Mouse (Mus musculus): Measurements from ENCODE around the gene Dctpp1. TPM values are rescaled to one million over a fixed set of nuclear protein-coding genes. Genes with fewer than 3 reads are reported as not detected.

The Dctpp1 gene
- total and polyA plus RNA-seq, 3 experiments, result 238 to 290 TPM; not detected in 1

GRCm38 (mm10) chr7:127211014-127211745, 49.3 kb downstream of the Dctpp1 start:
- Histone ChIP-seq H3K27ac (ENCODE audit: control insufficient read depth, low read depth, low read length) (no peak overlapping the region), H3K4me1 (ENCODE audit: control insufficient read depth in 1 of 2, insufficient read depth in 2 of 2, low read length in 2 of 2) (peaks cover 0 to 22% of the 10 kb centered on the region in 2 experiments; a peak in 2 of 4 replicates)
- DNase-seq (ENCODE audit: low read depth, low spot score), result no peak

DNA sequence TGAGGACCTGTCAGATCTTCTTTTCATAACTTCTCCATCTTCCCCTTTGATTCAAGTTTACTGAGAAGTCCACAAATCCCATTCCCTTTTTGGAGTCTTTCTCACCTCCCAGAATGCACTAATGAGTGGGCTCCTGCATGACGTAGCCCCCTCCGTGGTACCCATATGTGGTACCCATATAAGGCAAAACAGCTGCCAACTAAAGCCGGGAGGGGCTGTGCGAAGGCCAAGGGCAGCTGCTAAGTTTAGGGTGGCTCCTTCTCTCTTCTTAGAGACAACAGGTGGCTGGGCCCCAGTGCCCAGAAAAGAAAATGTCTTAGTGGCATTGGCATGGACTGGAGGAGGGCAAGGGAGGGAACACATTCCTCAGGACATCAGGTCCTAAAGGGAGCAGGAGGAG, 50.2 kb downstream of the Dctpp1 start:
- peaks cover 26% of the 10 kb centered on the region for H3K79me2 ChIP-seq (ENCODE audit: control insufficient read depth, insufficient read depth, low read length, poor library complexity)
- H3K9me3 ChIP-seq (replicated peaks; ENCODE audit: insufficient read depth, low read length), result no peaks in the 10 kb centered on the region
- peak overlapping the region; percentile 84; the same call in 1 of the 2 replicates for H3K27ac ChIP-seq (ENCODE audit: control insufficient read depth, low read depth, low read length)
- no peak overlapping the region for H3K4me3 ChIP-seq (ENCODE audit: control insufficient read depth in 1 of 2, insufficient read depth in 1 of 2, low read depth in 2 of 2, low read length in 2 of 2)
- no peak for TF ChIP-seq POLR2AphosphoS5 (IDR thresholded peaks at IDR 0.05; ENCODE audit: borderline replicate concordance, low read depth, low read length)
- TF ChIP-seq POLR2AphosphoS2 (IDR thresholded peaks at IDR 0.05; ENCODE audit: low read length), result no peak
- no peak for TF ChIP-seq CTCF (IDR thresholded peaks at IDR 0.05 in 2 of 3, conservative IDR thresholded peaks at IDR 0.05 in 1 of 3; ENCODE audit: control insufficient read depth in 1 of 3, insufficient read depth in 1 of 3, low read depth in 2 of 3, low read length in 3 of 3, poor library complexity in 1 of 3, severe bottlenecking in 1 of 3)
- TF ChIP-seq E2F4 (IDR thresholded peaks at IDR 0.05; ENCODE audit: borderline replicate concordance, low read depth, low read length), result no peak
- TF ChIP-seq TBP (IDR thresholded peaks at IDR 0.05; ENCODE audit: low read depth, low read length), result no peak
- no peak for TF ChIP-seq NELFE (IDR thresholded peaks at IDR 0.05; ENCODE audit: low read depth, low read length)
- no peak for TF ChIP-seq EP300 (IDR thresholded peaks at IDR 0.05; ENCODE audit: low read depth in 1 of 2, low read length in 2 of 2)
- no peak for TF ChIP-seq TCF12 (IDR thresholded peaks at IDR 0.05; ENCODE audit: low read depth, low read length)
- TF ChIP-seq KAT2A (conservative IDR thresholded peaks at IDR 0.05; ENCODE audit: low read depth, low read length), result no peak
- peaks cover 0 to 21% of the 10 kb centered on the region in 2 experiments; a peak in 3 of 4 replicates for H3K4me1 ChIP-seq (ENCODE audit: control insufficient read depth in 1 of 2, insufficient read depth in 2 of 2, low read length in 2 of 2)
- H3K36me3 ChIP-seq (ENCODE audit: control insufficient read depth in 1 of 2, insufficient read depth in 2 of 2, low read length in 2 of 2), result peaks cover 1 to 16% of the 10 kb centered on the region in 2 experiments; a peak in 3 of 4 replicates
- no peak overlapping the region; the same call in 1 of the 2 replicates for H3K9ac ChIP-seq (ENCODE audit: control insufficient read depth, low read depth, low read length, poor library complexity, severe bottlenecking)
- H3K27me3 ChIP-seq (ENCODE audit: control insufficient read depth in 1 of 2, insufficient read depth in 2 of 2, low read length in 2 of 2), result no peaks in the 10 kb centered on the region
- no peak for DNase-seq (ENCODE audit: low read depth, low spot score)

More at GRCm38 (mm10) chr7:127211014-127211745, 49.3 kb downstream of the Dctpp1 start:
- peaks cover 20% of the 10 kb centered on the region for H3K79me2 ChIP-seq (ENCODE audit: control insufficient read depth, insufficient read depth, low read length, poor library complexity)
- H3K9ac ChIP-seq (ENCODE audit: control insufficient read depth, low read depth, low read length, poor library complexity, severe bottlenecking), result no peak overlapping the region
- H3K4me3 ChIP-seq (ENCODE audit: control insufficient read depth in 1 of 2, insufficient read depth in 1 of 2, low read depth in 2 of 2, low read length in 2 of 2), result no peak overlapping the region
- peaks cover 0 to 11% of the 10 kb centered on the region in 2 experiments; a peak in 1 of 4 replicates for H3K36me3 ChIP-seq (ENCODE audit: control insufficient read depth in 1 of 2, insufficient read depth in 2 of 2, low read length in 2 of 2)
- H3K27me3 ChIP-seq (ENCODE audit: control insufficient read depth in 1 of 2, insufficient read depth in 2 of 2, low read length in 2 of 2), result no peaks in the 10 kb centered on the region
- TF ChIP-seq ZNF384 (IDR thresholded peaks at IDR 0.05; ENCODE audit: low read depth, low read length), result 0 out of 2 replicates have a peak, but pooled peaks have one; percentile 10
- no peak for TF ChIP-seq USF2 (IDR thresholded peaks at IDR 0.05; ENCODE audit: borderline replicate concordance in 1 of 2, insufficient read depth in 1 of 2, low read depth in 1 of 2, low read length in 2 of 2)
- no peaks in the 10 kb centered on the region for H3K9me3 ChIP-seq (replicated peaks; ENCODE audit: insufficient read depth, low read length)

DNA sequence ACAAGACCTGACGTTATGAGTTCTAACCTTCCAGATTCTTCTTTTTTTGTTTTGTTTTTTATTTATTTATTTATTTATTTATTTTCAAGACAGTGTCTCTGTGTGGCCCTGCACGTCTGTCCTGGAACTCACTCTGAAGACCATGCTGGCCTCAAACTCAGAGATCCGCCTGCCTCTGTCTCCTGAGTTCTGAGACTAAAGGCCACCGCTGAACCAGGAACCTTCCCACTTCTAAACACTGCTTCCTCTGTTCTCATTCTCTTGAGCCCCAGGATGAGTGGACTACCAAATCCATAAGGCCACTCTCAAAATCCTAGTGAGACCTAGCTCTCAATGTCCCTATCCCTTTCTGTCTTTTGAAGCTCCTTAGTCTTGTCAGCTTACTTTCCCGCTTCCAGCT, 50.7 kb downstream of the Dctpp1 start:
- Histone ChIP-seq H3K9me3 (replicated peaks; ENCODE audit: insufficient read depth, low read length) (no peaks in the 10 kb centered on the region), H3K4me1 (ENCODE audit: control insufficient read depth in 1 of 2, insufficient read depth in 2 of 2, low read length in 2 of 2) (peaks cover 0 to 25% of the 10 kb centered on the region in 2 experiments; a peak in 3 of 4 replicates), H3K79me2 (ENCODE audit: control insufficient read depth, insufficient read depth, low read length, poor library complexity) (peaks cover 30% of the 10 kb centered on the region), H3K9ac (ENCODE audit: control insufficient read depth, low read depth, low read length, poor library complexity, severe bottlenecking) (peak overlapping the region; percentile 66), H3K36me3 (ENCODE audit: control insufficient read depth in 1 of 2, insufficient read depth in 2 of 2, low read length in 2 of 2) (peaks cover 1 to 20% of the 10 kb centered on the region in 2 experiments; a peak in 3 of 4 replicates), H3K4me3 (ENCODE audit: control insufficient read depth in 1 of 2, insufficient read depth in 1 of 2, low read depth in 2 of 2, low read length in 2 of 2) (peak overlapping the region; percentile 33 to 39; a peak in 3 of 4 replicates), H3K27me3 (ENCODE audit: control insufficient read depth in 1 of 2, insufficient read depth in 2 of 2, low read length in 2 of 2) (no peaks in the 10 kb centered on the region), H3K27ac (ENCODE audit: control insufficient read depth, low read depth, low read length) (peak overlapping the region; percentile 84)
- TF ChIP-seq MAFK (IDR thresholded peaks at IDR 0.05; ENCODE audit: borderline replicate concordance, low read depth, low read length) (no peak), MYB (IDR thresholded peaks at IDR 0.05; ENCODE audit: low read depth, low read length) (no peak)
- DNase-seq (ENCODE audit: low read depth, low spot score), result peak; percentile 25

All from MEL (cell line).